Mouse (Mus musculus) right cerebral cortex, postnatal 25 days (tissue): ENCODE data around the gene Pkn1.
A peak's percentile ranks its signal among the peaks of the same experiment; 100 is the strongest.

ENCODE experiments used
- DNase-seq: peaks from one replicate; pipeline ENCODE4 v3.0.0; 2022

Gene Pkn1

GRCm38 (mm10) chr8:83723447-83724083 lies 24.6 kb upstream of the Pkn1 start:
- no peak for DNase-seq

GRCm38 (mm10) chr8:83722631-83723030 lies 23.7 kb upstream of the Pkn1 start:
- DNase-seq, result no peak

- no peak for DNase-seq
Measured at GRCm38 (mm10) chr8:83721405-83722025, 22.5 kb upstream of the Pkn1 start.

- DNase-seq, result no peak
Measured at GRCm38 (mm10) chr8:83719693-83720092, 20.7 kb upstream of the Pkn1 start.

- DNase-seq, result no peak
Measured at GRCm38 (mm10) chr8:83719048-83719447, 20.1 kb upstream of the Pkn1 start.

DNA sequence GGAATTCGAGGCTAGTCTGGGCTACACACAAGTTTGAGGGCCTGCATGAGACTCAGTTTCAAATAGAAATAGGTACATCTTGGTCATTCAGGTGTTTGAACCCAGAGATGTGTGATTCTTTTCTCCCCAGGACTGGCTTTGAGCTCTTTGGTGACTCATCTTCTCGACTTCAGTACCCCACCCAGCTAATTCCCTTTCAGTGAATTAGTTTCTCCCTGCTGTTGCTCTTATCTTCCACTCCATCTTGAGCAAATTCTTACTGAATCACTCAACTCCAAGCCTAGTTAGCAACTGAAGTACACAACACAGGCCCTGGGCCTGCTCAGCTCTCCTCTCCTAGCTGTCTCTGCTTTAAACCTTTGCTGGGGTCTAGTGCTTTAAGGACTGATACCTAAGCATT lies 17.6 kb upstream of the Pkn1 start:
- DNase-seq, result no peak

GRCm38 (mm10) chr8:83715771-83716170 lies 16.8 kb upstream of the Pkn1 start:
- no peak for DNase-seq

GRCm38 (mm10) chr8:83715031-83715690 lies 16.2 kb upstream of the Pkn1 start, which contains the start of gene Ddx39:
TSS of gene Ddx39 (plus strand) at chr8:83715177.
- peak; percentile 96 for DNase-seq

DNA sequence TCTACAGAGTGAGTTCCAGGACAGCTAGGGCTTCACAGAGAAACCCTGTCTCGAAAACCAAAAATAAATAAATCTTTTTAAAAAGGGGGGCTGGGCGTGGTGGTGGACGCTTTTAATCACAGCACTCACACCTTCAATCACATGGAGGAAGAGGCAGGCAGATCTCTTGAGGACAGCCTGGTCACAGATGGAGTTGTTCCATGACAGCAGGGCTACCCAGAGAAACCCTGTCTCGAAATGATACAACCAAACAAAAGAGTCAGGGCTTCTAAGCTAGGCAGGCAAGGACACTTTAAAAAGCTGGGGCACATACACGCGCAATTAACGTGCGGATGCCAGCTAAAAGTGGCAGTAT lies 15.7 kb upstream of the Pkn1 start:
- no peak for DNase-seq

- DNase-seq, result peak; percentile 61
Measured at GRCm38 (mm10) chr8:83707554-83707953, 8.6 kb upstream of the Pkn1 start.

GRCm38 (mm10) chr8:83706411-83706810 lies 7.4 kb upstream of the Pkn1 start:
- DNase-seq, result no peak

GRCm38 (mm10) chr8:83703426-83703825 lies 4.4 kb upstream of the Pkn1 start:
- DNase-seq, result no peak

DNA sequence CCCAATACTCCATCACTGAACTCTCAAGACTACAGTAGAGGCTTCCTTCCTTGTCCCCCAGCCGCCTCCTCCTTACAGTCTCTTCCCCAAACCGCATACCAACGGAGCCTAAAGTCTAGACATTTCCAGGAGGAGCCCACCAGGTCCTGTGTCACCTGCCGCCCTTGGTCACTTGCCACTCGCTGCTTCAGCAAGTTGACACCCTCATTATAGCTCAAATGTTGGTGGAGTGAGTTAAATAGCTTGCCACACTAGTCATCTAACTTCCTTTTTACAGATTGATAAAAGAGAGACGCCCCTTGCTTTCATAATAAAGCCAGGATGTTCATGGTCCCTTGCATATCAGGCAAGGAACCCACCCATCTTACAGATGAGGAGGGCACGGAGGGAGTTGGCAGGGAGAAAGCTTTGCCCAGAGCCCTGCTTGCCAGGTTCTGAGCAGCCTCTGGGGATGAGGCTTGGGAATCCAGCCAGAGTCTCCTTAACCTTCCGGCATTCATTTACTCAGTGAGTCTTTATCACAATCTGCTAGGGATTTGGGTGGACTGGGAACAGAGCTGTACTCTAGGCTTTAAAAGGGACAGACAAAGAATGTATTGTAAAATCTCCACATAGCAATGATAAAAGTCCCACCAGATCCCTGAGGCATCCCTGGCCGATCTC lies 1.6 kb upstream of the Pkn1 start:
- no peak for DNase-seq

GRCm38 (mm10) chr8:83699566-83699965 lies 587 bp upstream of the Pkn1 start:
- no peak for DNase-seq

DNA sequence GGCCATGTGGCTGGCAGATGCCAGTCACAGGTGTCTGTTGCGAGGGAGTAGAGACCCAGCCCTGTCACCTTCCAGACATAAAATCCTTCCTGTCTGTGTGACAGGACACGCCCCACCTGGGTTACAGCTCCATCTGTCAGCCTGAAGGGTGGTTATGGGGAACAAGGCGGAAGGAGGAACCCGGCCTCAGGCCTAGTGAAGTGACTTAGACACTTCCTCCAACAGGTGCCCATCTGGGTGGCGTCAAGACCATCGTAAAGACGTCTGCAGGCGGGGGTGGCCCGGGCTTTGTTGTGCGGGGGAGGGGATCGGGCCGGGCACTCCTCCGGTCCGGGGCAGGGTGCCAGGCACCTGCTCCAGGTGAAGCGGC lies 703 bp downstream of the Pkn1 start:
- DNase-seq, result peak; percentile 51

DNA sequence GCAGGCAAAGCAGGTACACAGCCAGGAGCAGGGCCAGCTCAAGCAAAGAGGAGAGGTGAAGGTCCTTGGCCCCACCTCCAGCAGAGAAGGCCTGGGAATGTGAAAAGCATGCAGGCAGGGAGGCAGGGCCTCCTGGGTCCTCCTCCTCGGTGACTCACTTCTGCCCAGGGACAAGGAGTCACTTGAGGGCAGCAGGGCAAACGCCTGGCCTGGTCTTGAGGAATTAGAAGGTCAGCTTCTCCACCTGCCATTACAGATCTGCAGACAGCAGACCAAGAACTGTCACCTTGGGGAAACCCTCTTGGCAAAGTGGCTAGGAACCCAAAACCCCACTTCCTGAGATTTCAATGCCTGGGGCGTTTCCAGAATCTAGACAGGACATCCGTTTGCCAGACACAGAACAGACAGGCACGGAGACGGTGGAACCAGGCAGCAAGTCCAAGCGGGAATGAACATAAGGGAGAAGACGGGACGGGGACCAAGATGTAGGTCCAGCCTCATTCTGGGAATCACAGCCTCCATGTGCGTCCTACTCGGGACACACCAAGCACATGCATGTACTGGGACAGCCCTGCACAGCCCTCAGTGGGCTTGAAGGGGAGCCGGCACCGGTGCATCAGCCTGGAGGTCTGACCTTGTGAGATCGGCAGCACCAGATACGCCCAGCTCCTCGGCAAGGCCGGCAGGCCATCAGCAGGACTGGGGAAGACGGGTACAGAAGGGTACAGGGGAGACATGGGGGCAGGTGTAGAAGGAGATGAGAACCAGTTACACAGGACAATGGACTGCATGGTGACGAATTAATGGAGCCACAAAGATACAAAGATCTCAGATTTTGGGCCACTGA lies 1.4 kb downstream of the Pkn1 start:
- no peak for DNase-seq

DNA sequence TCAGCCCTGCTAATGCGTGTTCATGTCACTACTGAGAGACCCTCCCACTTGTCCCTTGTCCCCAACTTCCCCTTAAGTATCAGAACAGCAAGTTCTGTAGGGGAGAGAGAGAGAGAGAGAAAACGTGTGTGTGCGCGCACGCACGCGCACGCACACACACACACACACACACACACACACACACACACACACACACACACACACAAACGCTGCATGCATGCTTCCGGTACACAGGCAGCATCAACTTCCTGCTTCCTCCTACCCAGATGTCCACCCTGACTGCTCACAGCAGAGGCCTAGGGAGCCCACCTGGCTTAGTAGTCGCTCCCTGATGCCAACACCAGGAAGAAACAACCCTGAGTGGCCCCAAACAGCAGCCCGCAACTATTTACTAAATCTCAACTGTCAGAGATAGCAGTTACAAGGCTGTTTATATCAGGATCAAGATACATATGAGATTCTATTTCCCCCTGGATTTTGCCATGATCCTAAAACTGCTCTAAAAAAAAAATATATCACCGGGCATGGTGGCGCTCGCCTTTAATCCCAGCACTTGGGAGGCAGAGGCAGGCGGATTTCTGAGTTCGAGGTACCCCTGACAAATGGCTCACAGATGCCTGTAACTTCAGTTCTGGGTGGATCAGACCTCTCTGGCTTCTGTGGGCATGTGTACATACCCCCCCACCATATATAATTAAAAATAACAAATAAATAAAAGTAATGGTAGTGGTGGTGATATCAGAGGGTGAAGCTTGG lies 3.5 kb downstream of the Pkn1 start:
- DNase-seq, result no peak

- DNase-seq, result peak; percentile 48
Measured at GRCm38 (mm10) chr8:83694369-83695160, 4.4 kb downstream of the Pkn1 start.

DNA sequence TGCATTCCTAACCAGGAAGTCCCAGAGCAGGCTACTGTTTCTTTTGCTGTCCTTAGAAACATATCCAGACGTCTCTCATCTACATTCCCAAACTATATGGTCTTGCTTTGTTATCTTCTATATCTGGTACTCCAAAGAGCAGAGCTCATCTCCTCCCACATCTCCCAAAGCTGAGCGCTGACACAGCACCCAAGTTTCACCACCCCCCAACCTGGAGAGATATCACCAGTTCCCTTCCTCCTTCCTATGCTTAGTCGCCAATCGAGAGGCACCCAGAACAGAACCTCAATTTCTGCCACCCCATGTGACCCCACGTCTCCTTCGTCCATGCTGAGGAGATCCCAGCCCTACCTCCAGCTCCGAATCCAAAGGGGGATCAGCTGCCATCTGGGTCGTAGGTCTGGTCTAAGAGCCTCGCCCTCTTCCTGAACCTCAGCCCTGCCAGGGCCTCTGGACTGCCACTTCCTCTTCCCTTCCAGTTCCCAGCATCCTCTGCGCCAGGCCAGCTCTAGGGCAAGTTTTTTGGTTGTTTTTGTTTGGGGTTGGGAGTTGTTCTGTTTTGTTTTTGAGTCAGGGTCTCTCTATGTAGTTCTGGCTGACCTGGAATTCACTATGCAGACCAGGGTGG lies 5.3 kb downstream of the Pkn1 start:
- DNase-seq, result peak; percentile 50

DNA sequence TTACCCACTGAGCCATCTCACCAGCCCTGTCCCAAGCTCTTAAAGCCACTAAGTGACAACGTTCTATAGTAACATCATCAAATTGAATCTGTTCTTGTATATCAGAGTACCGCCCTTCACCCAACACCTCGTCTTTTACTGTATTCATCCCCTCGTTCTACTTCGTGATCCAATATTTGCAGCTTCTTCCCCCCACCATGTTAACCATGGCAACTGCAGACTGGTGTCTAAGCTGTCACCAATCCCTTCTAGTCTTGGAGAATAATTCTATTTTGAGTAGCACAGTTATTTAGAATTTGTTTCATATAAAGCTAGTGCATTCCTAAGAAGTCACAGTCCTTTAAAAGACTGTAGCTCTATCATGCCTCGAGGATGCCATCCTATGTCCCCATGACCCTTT lies 9.7 kb downstream of the Pkn1 start:
- no peak for DNase-seq

- DNase-seq, result no peak
Measured at GRCm38 (mm10) chr8:83684517-83684916, 14.5 kb downstream of the Pkn1 start.
